Mouse (Mus musculus) hindbrain, embryonic 13.5 days (tissue): Measurements from ENCODE around the gene Olfr10. TPM values are rescaled to one million over a fixed set of nuclear protein-coding genes. Genes with fewer than 3 reads are reported as not detected.

Experiments
- ATAC-seq: fragments of 200-750 bp; cut with Nextera tagmentation; 2 replicates; pipeline ENCODE4 v1.8.0; 2017; ENCODE audit warnings: moderate TSS enrichment; ENCODE audit not compliant: low FRiP score
- H3K27ac ChIP-seq: fragments of 300-500 bp; sonication (generic); 2 replicates; pipeline ENCODE4 v1.5.1; 2015; ENCODE audit warnings: inconsistent platforms, mild to moderate bottlenecking, moderate library complexity
- H3K27me3 ChIP-seq: fragments of 300-500 bp; sonication (generic); 2 replicates; pipeline ENCODE4 v1.6.1; 2015; ENCODE audit warnings: mild to moderate bottlenecking, inconsistent platforms
- H3K36me3 ChIP-seq: fragments of 300-500 bp; sonication (generic); 2 replicates; pipeline ENCODE4 v1.6.1; 2015; ENCODE audit warnings: mild to moderate bottlenecking, inconsistent platforms
- H3K4me1 ChIP-seq: fragments of 300-500 bp; sonication (generic); replicated peaks from 2 replicates; pipeline ENCODE4 v1.6.1; 2015; ENCODE audit warnings: inconsistent platforms
- H3K4me2 ChIP-seq: fragments of 300-500 bp; sonication (generic); 2 replicates; pipeline ENCODE4 v1.6.1; 2015; ENCODE audit warnings: inconsistent platforms, mild to moderate bottlenecking, moderate library complexity
- H3K4me3 ChIP-seq: fragments of 300-500 bp; sonication (generic); 2 replicates; pipeline ENCODE4 v1.5.1; 2015; ENCODE audit warnings: mild to moderate bottlenecking, inconsistent platforms
- H3K9ac ChIP-seq: fragments of 300-500 bp; sonication (generic); 2 replicates; pipeline ENCODE4 v1.6.1; 2015; ENCODE audit warnings: mild to moderate bottlenecking, inconsistent platforms
- H3K9me3 ChIP-seq: fragments of 300-500 bp; sonication (generic); 2 replicates; pipeline ENCODE4 v1.6.1; 2016; ENCODE audit warnings: inconsistent platforms
- WGBS: fragments of 180-500 bp; shearing (Covaris S2); methylation state at CpG from one replicate; pipeline ENCODE4 v1.1.7; 2015; 5-methylcytosine and 5-hydroxymethylcytosine counted together
- polyA plus RNA-seq: library from polyadenylated mRNA; unstranded; fragments of >200 nt; fragmentation: Nextera tagmentation; extraction: Ambion mirVana; gene quantifications from 2 replicates; pipeline ENCODE4 v1.2.1, GENCODE M21; 2015

Olfr10 gene
- polyA plus RNA-seq, result not detected in 2 replicates

- H3K36me3 ChIP-seq, result no peaks in the 10 kb centered on the region
- no peaks in the 10 kb centered on the region for H3K4me1 ChIP-seq
- no peak within 1 kb of the TSS for H3K4me3 ChIP-seq
- no peaks in the 10 kb centered on the region for H3K27me3 ChIP-seq
- ATAC-seq, result no peak
- no peak within 1 kb of the TSS for H3K27ac ChIP-seq
- H3K4me2 ChIP-seq, result no peak within 1 kb of the TSS
- no peaks in the 10 kb centered on the region for H3K9me3 ChIP-seq
- no peak within 1 kb of the TSS for H3K9ac ChIP-seq
Observed at GRCm38 (mm10) chr11:49304441-49304840, at the start of gene Olfr10. TSS of gene Olfr10 (plus strand) at chr11:49304741.

GRCm38 (mm10) chr11:49259296-49259695 lies 45.2 kb upstream of the Olfr10 start:
- no peaks in the 10 kb centered on the region for H3K9me3 ChIP-seq
- no peaks in the 10 kb centered on the region for H3K27me3 ChIP-seq
- ATAC-seq, result no peak
- H3K4me2 ChIP-seq, result no peak overlapping the region
- H3K27ac ChIP-seq, result no peak overlapping the region
- no peaks in the 10 kb centered on the region for H3K4me1 ChIP-seq
- no peak overlapping the region for H3K9ac ChIP-seq
- peaks cover 36% of the 10 kb centered on the region for H3K36me3 ChIP-seq
- no peak overlapping the region for H3K4me3 ChIP-seq
- 98% methylated on average over 2 of the region's 2 CpGs for WGBS

- Histone ChIP-seq H3K27me3 (no peaks in the 10 kb centered on the region), H3K9me3 (no peaks in the 10 kb centered on the region), H3K4me3 (no peak overlapping the region), H3K27ac (no peak overlapping the region), H3K4me1 (no peaks in the 10 kb centered on the region), H3K4me2 (no peak overlapping the region), H3K36me3 (peaks cover 32% of the 10 kb centered on the region), H3K9ac (no peak overlapping the region)
- 92% methylated on average over 1 of the region's 1 CpGs for WGBS
- ATAC-seq, result no peak
Observed at GRCm38 (mm10) chr11:49259829-49260228, 44.7 kb upstream of the Olfr10 start.

GRCm38 (mm10) chr11:49260598-49261312 lies 43.8 kb upstream of the Olfr10 start:
- ATAC-seq, result no peak
- no peak overlapping the region for H3K27ac ChIP-seq
- H3K27me3 ChIP-seq, result no peaks in the 10 kb centered on the region
- 95% methylated on average over 21 of the region's 21 CpGs for WGBS
- H3K4me2 ChIP-seq, result no peak overlapping the region
- H3K4me3 ChIP-seq, result no peak overlapping the region
- no peaks in the 10 kb centered on the region for H3K4me1 ChIP-seq
- H3K9me3 ChIP-seq, result no peaks in the 10 kb centered on the region
- no peak overlapping the region for H3K9ac ChIP-seq
- H3K36me3 ChIP-seq, result peaks cover 30% of the 10 kb centered on the region

- peaks cover 30% of the 10 kb centered on the region for H3K36me3 ChIP-seq
- H3K4me1 ChIP-seq, result no peaks in the 10 kb centered on the region
- WGBS, result 92% methylated on average over 14 of the region's 14 CpGs
- H3K9ac ChIP-seq, result no peak overlapping the region
- no peak overlapping the region for H3K4me2 ChIP-seq
- no peaks in the 10 kb centered on the region for H3K9me3 ChIP-seq
- no peak overlapping the region for H3K27ac ChIP-seq
- no peaks in the 10 kb centered on the region for H3K27me3 ChIP-seq
- no peak overlapping the region for H3K4me3 ChIP-seq
- ATAC-seq, result no peak
Observed at GRCm38 (mm10) chr11:49261313-49261855, 43.2 kb upstream of the Olfr10 start.

- Histone ChIP-seq H3K4me1 (no peaks in the 10 kb centered on the region), H3K4me3 (no peak overlapping the region), H3K9ac (peak overlapping the region; percentile 49; the same call in 1 of the 2 replicates), H3K4me2 (no peak overlapping the region), H3K9me3 (no peaks in the 10 kb centered on the region), H3K27ac (no peak overlapping the region), H3K36me3 (peaks cover 34% of the 10 kb centered on the region), H3K27me3 (no peaks in the 10 kb centered on the region)
- ATAC-seq, result no peak
- WGBS, result 92% methylated on average over 5 of the region's 5 CpGs
Observed at GRCm38 (mm10) chr11:49262286-49262685, 42.3 kb upstream of the Olfr10 start.

- no peak for ATAC-seq
- no peaks in the 10 kb centered on the region for H3K27me3 ChIP-seq
- H3K36me3 ChIP-seq, result peaks cover 34% of the 10 kb centered on the region
- H3K4me3 ChIP-seq, result no peak overlapping the region
- H3K4me1 ChIP-seq, result no peaks in the 10 kb centered on the region
- H3K4me2 ChIP-seq, result no peak overlapping the region
- H3K9me3 ChIP-seq, result no peaks in the 10 kb centered on the region
- 93% methylated on average over 6 of the region's 6 CpGs for WGBS
- no peak overlapping the region for H3K27ac ChIP-seq
- no peak overlapping the region for H3K9ac ChIP-seq
Observed at GRCm38 (mm10) chr11:49263149-49263548, 41.4 kb upstream of the Olfr10 start.

GRCm38 (mm10) chr11:49264081-49264480 lies 40.5 kb upstream of the Olfr10 start:
- Histone ChIP-seq H3K4me2 (no peak overlapping the region), H3K9me3 (no peaks in the 10 kb centered on the region), H3K27me3 (no peaks in the 10 kb centered on the region), H3K27ac (no peak overlapping the region), H3K9ac (no peak overlapping the region), H3K4me1 (no peaks in the 10 kb centered on the region), H3K4me3 (no peak overlapping the region), H3K36me3 (peaks cover 32% of the 10 kb centered on the region)
- no peak for ATAC-seq
- WGBS, result 92% methylated on average over 7 of the region's 7 CpGs

- H3K4me1 ChIP-seq, result no peaks in the 10 kb centered on the region
- no peaks in the 10 kb centered on the region for H3K9me3 ChIP-seq
- H3K36me3 ChIP-seq, result peaks cover 32% of the 10 kb centered on the region
- no peak overlapping the region for H3K4me2 ChIP-seq
- ATAC-seq, result no peak
- H3K27ac ChIP-seq, result no peak overlapping the region
- WGBS, result 86% methylated on average over 11 of the region's 11 CpGs
- no peak overlapping the region for H3K9ac ChIP-seq
- H3K4me3 ChIP-seq, result no peak overlapping the region
- H3K27me3 ChIP-seq, result no peaks in the 10 kb centered on the region
Observed at GRCm38 (mm10) chr11:49264622-49265021, 39.9 kb upstream of the Olfr10 start.

- Histone ChIP-seq H3K9ac (no peak overlapping the region), H3K36me3 (peaks cover 32% of the 10 kb centered on the region), H3K4me2 (no peak overlapping the region), H3K27me3 (no peaks in the 10 kb centered on the region), H3K4me3 (no peak overlapping the region), H3K9me3 (no peaks in the 10 kb centered on the region), H3K27ac (no peak overlapping the region), H3K4me1 (no peaks in the 10 kb centered on the region)
- ATAC-seq, result no peak
- 84% methylated on average over 8 of the region's 8 CpGs for WGBS
Observed at GRCm38 (mm10) chr11:49265101-49265500, 39.4 kb upstream of the Olfr10 start.

- H3K4me2 ChIP-seq, result no peak overlapping the region
- H3K4me3 ChIP-seq, result no peak overlapping the region
- H3K27ac ChIP-seq, result no peak overlapping the region
- no peak for ATAC-seq
- no peaks in the 10 kb centered on the region for H3K4me1 ChIP-seq
- WGBS, result 90% methylated on average over 6 of the region's 6 CpGs
- H3K9me3 ChIP-seq, result no peaks in the 10 kb centered on the region
- H3K9ac ChIP-seq, result no peak overlapping the region
- peaks cover 19% of the 10 kb centered on the region for H3K36me3 ChIP-seq
- no peaks in the 10 kb centered on the region for H3K27me3 ChIP-seq
Observed at GRCm38 (mm10) chr11:49266671-49267070, 37.9 kb upstream of the Olfr10 start.

- H3K27ac ChIP-seq, result no peak overlapping the region
- ATAC-seq, result no peak
- no peak overlapping the region for H3K9ac ChIP-seq
- no peaks in the 10 kb centered on the region for H3K4me1 ChIP-seq
- H3K9me3 ChIP-seq, result no peaks in the 10 kb centered on the region
- H3K27me3 ChIP-seq, result no peaks in the 10 kb centered on the region
- no peak overlapping the region for H3K4me3 ChIP-seq
- peaks cover 12% of the 10 kb centered on the region for H3K36me3 ChIP-seq
- no peak overlapping the region for H3K4me2 ChIP-seq
- WGBS, result 91% methylated on average over 10 of the region's 10 CpGs
Observed at GRCm38 (mm10) chr11:49267316-49267715, 37.2 kb upstream of the Olfr10 start.

- WGBS, result 81% methylated on average over 15 of the region's 15 CpGs
- no peak overlapping the region for H3K9ac ChIP-seq
- no peak overlapping the region for H3K4me3 ChIP-seq
- no peaks in the 10 kb centered on the region for H3K9me3 ChIP-seq
- H3K27ac ChIP-seq, result no peak overlapping the region
- no peak overlapping the region for H3K4me2 ChIP-seq
- no peaks in the 10 kb centered on the region for H3K27me3 ChIP-seq
- ATAC-seq, result no peak
- peaks cover 7% of the 10 kb centered on the region for H3K36me3 ChIP-seq
- H3K4me1 ChIP-seq, result no peaks in the 10 kb centered on the region
Observed at GRCm38 (mm10) chr11:49267970-49268579, 36.5 kb upstream of the Olfr10 start.
